Mouse (Mus musculus) midbrain, embryonic 13.5 days (tissue): ENCODE data around the gene Zbp1. TPM values are rescaled to one million over a fixed set of nuclear protein-coding genes. Genes with fewer than 3 reads are reported as not detected.
A peak's percentile ranks its signal among the peaks of the same experiment; 100 is the strongest.

Source experiments
- ATAC-seq: fragments of 200-750 bp; cut with Nextera tagmentation; 2 replicates; pipeline ENCODE4 v1.8.0; 2017; ENCODE audit warnings: mild to moderate bottlenecking, moderate TSS enrichment, moderate library complexity
- H3K27ac ChIP-seq: fragments of 300-500 bp; sonication (generic); 2 replicates; pipeline ENCODE4 v1.5.1; 2015; ENCODE audit warnings: inconsistent platforms, mild to moderate bottlenecking, moderate library complexity
- H3K27me3 ChIP-seq: fragments of 300-500 bp; sonication (generic); 2 replicates; pipeline ENCODE4 v1.6.1; 2015; ENCODE audit warnings: mild to moderate bottlenecking, inconsistent platforms
- H3K36me3 ChIP-seq: fragments of 300-500 bp; sonication (generic); 2 replicates; pipeline ENCODE4 v1.6.1; 2015; ENCODE audit warnings: mild to moderate bottlenecking, inconsistent platforms
- H3K4me1 ChIP-seq: fragments of 300-500 bp; sonication (generic); replicated peaks from 2 replicates; pipeline ENCODE4 v1.6.1; 2015; ENCODE audit warnings: inconsistent platforms
- H3K4me2 ChIP-seq: fragments of 300-500 bp; sonication (generic); replicated peaks from 2 replicates; pipeline ENCODE4 v1.6.1; 2015; ENCODE audit warnings: moderate library complexity, mild to moderate bottlenecking, inconsistent platforms
- H3K4me3 ChIP-seq: fragments of 300-500 bp; sonication (generic); replicated peaks from 2 replicates; pipeline ENCODE4 v1.5.1; 2015; ENCODE audit warnings: mild to moderate bottlenecking, inconsistent platforms
- H3K9ac ChIP-seq: fragments of 300-500 bp; sonication (generic); replicated peaks from 2 replicates; pipeline ENCODE4 v1.6.1; 2015; ENCODE audit warnings: mild to moderate bottlenecking, inconsistent platforms
- H3K9me3 ChIP-seq: fragments of 300-500 bp; sonication (generic); 2 replicates; pipeline ENCODE4 v1.6.1; 2016; ENCODE audit warnings: mild to moderate bottlenecking, inconsistent platforms
- WGBS: fragments of 180-500 bp; shearing (Covaris S2); methylation state at CpG from one replicate; pipeline ENCODE4 v1.1.7; 2015; 5-methylcytosine and 5-hydroxymethylcytosine counted together
- polyA plus RNA-seq: library from polyadenylated mRNA; unstranded; fragments of >200 nt; fragmentation: Nextera tagmentation; extraction: Ambion mirVana; gene quantifications from 2 replicates; pipeline ENCODE4 v1.2.1, GENCODE M21; 2015

Gene Zbp1
- polyA plus RNA-seq, 1 experiment from 2014 or later = 0.50 TPM

- no peak overlapping the region for H3K9ac ChIP-seq
- no peaks in the 10 kb centered on the region for H3K27me3 ChIP-seq
- no peaks in the 10 kb centered on the region for H3K36me3 ChIP-seq
- H3K27ac ChIP-seq = peak overlapping the region; percentile 25; the same call in 1 of the 2 replicates
- no peak overlapping the region for H3K4me3 ChIP-seq
- peaks cover 98% of the 10 kb centered on the region for H3K4me1 ChIP-seq
- ATAC-seq = no peak
- 73% methylated on average over 7 of the region's 7 CpGs for WGBS
- no peaks in the 10 kb centered on the region for H3K9me3 ChIP-seq
- no peak overlapping the region for H3K4me2 ChIP-seq
These were observed 37.3 kb upstream of the Zbp1 start for GRCm38 (mm10) chr2:173255810-173256551.

GRCm38 (mm10) chr2:173253761-173254662 lies 35.3 kb upstream of the Zbp1 start:
- no peaks in the 10 kb centered on the region for H3K36me3 ChIP-seq
- peaks cover 99% of the 10 kb centered on the region for H3K4me1 ChIP-seq
- 11% methylated on average over 26 of the region's 26 CpGs for WGBS
- H3K4me3 ChIP-seq = no peak overlapping the region
- peak overlapping the region; percentile 77 for H3K27ac ChIP-seq
- ATAC-seq = peak; percentile 51
- no peaks in the 10 kb centered on the region for H3K9me3 ChIP-seq
- H3K9ac ChIP-seq = peak overlapping the region; percentile 46
- H3K27me3 ChIP-seq = no peaks in the 10 kb centered on the region
- H3K4me2 ChIP-seq = peak overlapping the region; percentile 35

- H3K4me1 ChIP-seq = peaks cover 96% of the 10 kb centered on the region
- H3K27ac ChIP-seq = no peak overlapping the region
- H3K9ac ChIP-seq = no peak overlapping the region
- H3K4me3 ChIP-seq = no peak overlapping the region
- no peaks in the 10 kb centered on the region for H3K36me3 ChIP-seq
- WGBS = 68% methylated on average over 9 of the region's 9 CpGs
- 0 out of 2 replicates have a peak, but pooled peaks cover 4% of the 10 kb centered on the region for H3K27me3 ChIP-seq
- no peaks in the 10 kb centered on the region for H3K9me3 ChIP-seq
- H3K4me2 ChIP-seq = no peak overlapping the region
- ATAC-seq = no peak
These were observed 33.0 kb upstream of the Zbp1 start for GRCm38 (mm10) chr2:173251675-173252074.

GRCm38 (mm10) chr2:173251133-173251532 lies 32.4 kb upstream of the Zbp1 start:
- 0 out of 2 replicates have a peak, but pooled peaks cover 4% of the 10 kb centered on the region for H3K27me3 ChIP-seq
- H3K4me1 ChIP-seq = peaks cover 96% of the 10 kb centered on the region
- H3K27ac ChIP-seq = no peak overlapping the region
- H3K9me3 ChIP-seq = no peaks in the 10 kb centered on the region
- no peak overlapping the region for H3K4me3 ChIP-seq
- WGBS = 53% methylated on average over 7 of the region's 7 CpGs
- H3K4me2 ChIP-seq = no peak overlapping the region
- 0 out of 2 replicates have a peak overlapping the region, but pooled peaks have one; percentile 23 for H3K9ac ChIP-seq
- no peaks in the 10 kb centered on the region for H3K36me3 ChIP-seq
- no peak for ATAC-seq

GRCm38 (mm10) chr2:173250411-173250810 lies 31.7 kb upstream of the Zbp1 start:
- Histone ChIP-seq H3K36me3 (no peaks in the 10 kb centered on the region), H3K4me1 (peaks cover 96% of the 10 kb centered on the region), H3K4me2 (no peak overlapping the region), H3K9ac (no peak overlapping the region), H3K9me3 (no peaks in the 10 kb centered on the region), H3K4me3 (no peak overlapping the region), H3K27me3 (0 out of 2 replicates have a peak, but pooled peaks cover 7% of the 10 kb centered on the region), H3K27ac (no peak overlapping the region)
- 27% methylated on average over 2 of the region's 2 CpGs for WGBS
- ATAC-seq = no peak

GRCm38 (mm10) chr2:173249965-173250364 lies 31.2 kb upstream of the Zbp1 start:
- no peak overlapping the region for H3K4me3 ChIP-seq
- H3K27me3 ChIP-seq = 0 out of 2 replicates have a peak, but pooled peaks cover 7% of the 10 kb centered on the region
- no peak overlapping the region for H3K4me2 ChIP-seq
- no peaks in the 10 kb centered on the region for H3K36me3 ChIP-seq
- H3K27ac ChIP-seq = no peak overlapping the region
- WGBS = 78% methylated on average over 8 of the region's 8 CpGs
- H3K9me3 ChIP-seq = no peaks in the 10 kb centered on the region
- no peak overlapping the region for H3K9ac ChIP-seq
- H3K4me1 ChIP-seq = peaks cover 92% of the 10 kb centered on the region
- no peak for ATAC-seq

- no peak for ATAC-seq
- Histone ChIP-seq H3K4me3 (no peak overlapping the region), H3K9me3 (no peaks in the 10 kb centered on the region), H3K27ac (no peak overlapping the region), H3K9ac (no peak overlapping the region), H3K27me3 (0 out of 2 replicates have a peak, but pooled peaks cover 7% of the 10 kb centered on the region), H3K36me3 (no peaks in the 10 kb centered on the region), H3K4me1 (peaks cover 86% of the 10 kb centered on the region), H3K4me2 (no peak overlapping the region)
- 56% methylated on average over 3 of the region's 3 CpGs for WGBS
These were observed 30.7 kb upstream of the Zbp1 start for GRCm38 (mm10) chr2:173249386-173249785.

GRCm38 (mm10) chr2:173248822-173249221 lies 30.1 kb upstream of the Zbp1 start:
- Histone ChIP-seq H3K27ac (no peak overlapping the region), H3K36me3 (no peaks in the 10 kb centered on the region), H3K27me3 (0 out of 2 replicates have a peak, but pooled peaks cover 10% of the 10 kb centered on the region), H3K4me1 (peaks cover 84% of the 10 kb centered on the region), H3K9ac (no peak overlapping the region), H3K9me3 (no peaks in the 10 kb centered on the region), H3K4me3 (no peak overlapping the region), H3K4me2 (no peak overlapping the region)
- WGBS = 67% methylated on average over 7 of the region's 7 CpGs
- no peak for ATAC-seq

- H3K27ac ChIP-seq = no peak overlapping the region
- 56% methylated on average over 2 of the region's 2 CpGs for WGBS
- no peak overlapping the region for H3K9ac ChIP-seq
- peaks cover 84% of the 10 kb centered on the region for H3K4me1 ChIP-seq
- ATAC-seq = no peak
- no peaks in the 10 kb centered on the region for H3K9me3 ChIP-seq
- no peak overlapping the region for H3K4me3 ChIP-seq
- 0 out of 2 replicates have a peak, but pooled peaks cover 11% of the 10 kb centered on the region for H3K27me3 ChIP-seq
- no peak overlapping the region for H3K4me2 ChIP-seq
- no peaks in the 10 kb centered on the region for H3K36me3 ChIP-seq
These were observed 29.2 kb upstream of the Zbp1 start for GRCm38 (mm10) chr2:173247911-173248310.

GRCm38 (mm10) chr2:173247197-173247596 lies 28.5 kb upstream of the Zbp1 start:
- no peak overlapping the region for H3K4me2 ChIP-seq
- H3K9ac ChIP-seq = no peak overlapping the region
- no peak overlapping the region for H3K4me3 ChIP-seq
- H3K9me3 ChIP-seq = no peaks in the 10 kb centered on the region
- H3K4me1 ChIP-seq = peaks cover 85% of the 10 kb centered on the region
- WGBS = 32% methylated on average over 2 of the region's 2 CpGs
- 0 out of 2 replicates have a peak, but pooled peaks cover 11% of the 10 kb centered on the region for H3K27me3 ChIP-seq
- ATAC-seq = no peak
- H3K36me3 ChIP-seq = no peaks in the 10 kb centered on the region
- peak overlapping the region; percentile 48; the same call in 1 of the 2 replicates for H3K27ac ChIP-seq

GRCm38 (mm10) chr2:173246688-173247087 lies 28.0 kb upstream of the Zbp1 start:
- Histone ChIP-seq H3K4me3 (no peak overlapping the region), H3K4me2 (no peak overlapping the region), H3K27ac (no peak overlapping the region), H3K4me1 (peaks cover 83% of the 10 kb centered on the region), H3K9ac (no peak overlapping the region), H3K36me3 (no peaks in the 10 kb centered on the region), H3K9me3 (no peaks in the 10 kb centered on the region), H3K27me3 (0 out of 2 replicates have a peak, but pooled peaks cover 11% of the 10 kb centered on the region)
- 78% methylated on average over 8 of the region's 8 CpGs for WGBS
- no peak for ATAC-seq

GRCm38 (mm10) chr2:173245258-173245657 lies 26.5 kb upstream of the Zbp1 start:
- Histone ChIP-seq H3K36me3 (no peaks in the 10 kb centered on the region), H3K9ac (no peak overlapping the region), H3K9me3 (no peaks in the 10 kb centered on the region), H3K27me3 (0 out of 2 replicates have a peak, but pooled peaks cover 11% of the 10 kb centered on the region), H3K4me1 (peaks cover 83% of the 10 kb centered on the region), H3K4me2 (no peak overlapping the region), H3K27ac (no peak overlapping the region), H3K4me3 (no peak overlapping the region)
- ATAC-seq = no peak
- WGBS = 89% methylated on average over 20 of the region's 20 CpGs
